Mouse (Mus musculus) activated CD4-positive, CD25-positive, alpha-beta regulatory T cell, adult 4 months (primary cell): ENCODE data around the gene Prkag1. TPM values are rescaled to one million over a fixed set of nuclear protein-coding genes. Genes with fewer than 3 reads are reported as not detected.

Source experiments
- polyA plus RNA-seq, 2 experiments: library from polyadenylated mRNA; unstranded; fragments of 100-300 nt; shearing (Covaris generic); gene quantifications; one replicate each; pipeline ENCODE4 v1.2.1; 2017

Prkag1 gene
- polyA plus RNA-seq, 2 experiments from 2014 or later: 98.2 to 133 TPM

Other genes starting within 250 kb of the Prkag1 start
- under 1 TPM; 0.36 to 0.56 TPM for gene Adcy6, start 221.4 kb downstream of the Prkag1 start, polyA plus RNA-seq
- gene Cacnb3, start 200.7 kb downstream of the Prkag1 start, polyA plus RNA-seq: under 1 TPM in 1 of 2 experiments, not detected in 1; 0.19 TPM
- gene Ddx23, start 168.6 kb downstream of the Prkag1 start, polyA plus RNA-seq: 10 to 100 TPM; 22.8 to 27.3 TPM
- gene Rnd1, start 154.1 kb downstream of the Prkag1 start, polyA plus RNA-seq: 1 to 10 TPM in 1 of 2 experiments, under 1 TPM in 1; 0.50 to 1.5 TPM
- gene Ccdc65, start 123.3 kb downstream of the Prkag1 start, polyA plus RNA-seq: under 1 TPM in 1 of 2 experiments, not detected in 1; 0.62 TPM
- gene Fkbp11, start 103.3 kb downstream of the Prkag1 start, polyA plus RNA-seq: 1 to 10 TPM; 1.3 to 1.7 TPM
- 10 to 100 TPM; 29.9 to 46.7 TPM for gene Arf3, start 68.3 kb downstream of the Prkag1 start, polyA plus RNA-seq
- gene Wnt10b, start 53.4 kb downstream of the Prkag1 start, polyA plus RNA-seq: under 1 TPM in 1 of 2 experiments, not detected in 1; 0.22 TPM
- not detected for gene Wnt1, start 41.7 kb downstream of the Prkag1 start, polyA plus RNA-seq
- not detected for gene Ddn, start 22.0 kb downstream of the Prkag1 start, polyA plus RNA-seq
- 10 to 100 TPM; 21.7 to 29.2 TPM for gene Kmt2d, start 39.7 kb upstream of the Prkag1 start, polyA plus RNA-seq
- gene Rhebl1, start 63.0 kb upstream of the Prkag1 start, polyA plus RNA-seq: 1 to 10 TPM; 8.7 to 8.8 TPM
- under 1 TPM; 0.11 to 0.15 TPM for gene Dhh, start 67.0 kb upstream of the Prkag1 start, polyA plus RNA-seq
- gene Lmbr1l, start 86.7 kb upstream of the Prkag1 start, polyA plus RNA-seq: 10 to 100 TPM; 24.2 to 42.0 TPM
- gene Tuba1b, start 103.0 kb upstream of the Prkag1 start, polyA plus RNA-seq: 100 to 1,000 TPM; 510 to 711 TPM
- gene Gm49450, start 122.0 kb upstream of the Prkag1 start, polyA plus RNA-seq: not detected
- 100 to 1,000 TPM; 243 to 273 TPM for gene Tuba1a, start 122.2 kb upstream of the Prkag1 start, polyA plus RNA-seq
- gene Tuba1c, start 198.4 kb upstream of the Prkag1 start, polyA plus RNA-seq: 100 to 1,000 TPM in 1 of 2 experiments, 10 to 100 TPM in 1; 98.3 to 120 TPM
- not detected for gene Prph, start 223.7 kb upstream of the Prkag1 start, polyA plus RNA-seq
- 1 to 10 TPM; 3.6 to 4.4 TPM for gene Troap, start 243.1 kb upstream of the Prkag1 start, polyA plus RNA-seq